Mouse (Mus musculus): Measurements from ENCODE around the gene Cactin.

The Cactin gene

GRCm38 (mm10) chr10:81297845-81298244, 23.1 kb upstream of the Cactin start:
- no peak for DNase-seq (ENCODE audit: low spot score)

- no peak for DNase-seq (ENCODE audit: low spot score)
Observed at GRCm38 (mm10) chr10:81298369-81299100, 22.4 kb upstream of the Cactin start.

GRCm38 (mm10) chr10:81299585-81300351, 21.1 kb upstream of the Cactin start:
- no peak for DNase-seq (ENCODE audit: low spot score)

GRCm38 (mm10) chr10:81300352-81300907, 20.5 kb upstream of the Cactin start:
- DNase-seq (ENCODE audit: low spot score) = no peak

GRCm38 (mm10) chr10:81301321-81301720, 19.6 kb upstream of the Cactin start:
- DNase-seq (ENCODE audit: low spot score) = no peak

- DNase-seq (ENCODE audit: low spot score) = no peak
Observed at GRCm38 (mm10) chr10:81302288-81302687, 18.6 kb upstream of the Cactin start.

GRCm38 (mm10) chr10:81302781-81303218, 18.1 kb upstream of the Cactin start:
- no peak for DNase-seq (ENCODE audit: low spot score)

- no peak for DNase-seq (ENCODE audit: low spot score)
Observed at GRCm38 (mm10) chr10:81303258-81303657, 17.6 kb upstream of the Cactin start.

GRCm38 (mm10) chr10:81303761-81304160, 17.1 kb upstream of the Cactin start:
- DNase-seq (ENCODE audit: low spot score) = no peak

- no peak for DNase-seq (ENCODE audit: low spot score)
Observed at GRCm38 (mm10) chr10:81304597-81305238, 16.2 kb upstream of the Cactin start.

GRCm38 (mm10) chr10:81305663-81306062, 15.2 kb upstream of the Cactin start:
- no peak for DNase-seq (ENCODE audit: low spot score)

- no peak for DNase-seq (ENCODE audit: low spot score)
Observed at GRCm38 (mm10) chr10:81306173-81306668, 14.7 kb upstream of the Cactin start.

GRCm38 (mm10) chr10:81306837-81307682, 13.8 kb upstream of the Cactin start:
- DNase-seq (ENCODE audit: low spot score) = no peak

GRCm38 (mm10) chr10:81309571-81309970, 11.3 kb upstream of the Cactin start:
- DNase-seq (ENCODE audit: low spot score) = no peak

GRCm38 (mm10) chr10:81313581-81313980, 7.3 kb upstream of the Cactin start:
- DNase-seq (ENCODE audit: low spot score) = no peak

- no peak for DNase-seq (ENCODE audit: low spot score)
Observed at GRCm38 (mm10) chr10:81314201-81314600, 6.7 kb upstream of the Cactin start.

- DNase-seq (ENCODE audit: low spot score) = no peak
Observed at GRCm38 (mm10) chr10:81315587-81315986, 5.3 kb upstream of the Cactin start.

- no peak for DNase-seq (ENCODE audit: low spot score)
Observed at GRCm38 (mm10) chr10:81316338-81317060, 4.4 kb upstream of the Cactin start.

- no peak for DNase-seq (ENCODE audit: low spot score)
Observed at GRCm38 (mm10) chr10:81317273-81317672, 3.6 kb upstream of the Cactin start.

- DNase-seq (ENCODE audit: low spot score) = no peak
Observed at GRCm38 (mm10) chr10:81318589-81319329, 2.1 kb upstream of the Cactin start.
